Mouse (Mus musculus): ENCODE results near the gene Ccl22.

Ccl22 gene

DNA sequence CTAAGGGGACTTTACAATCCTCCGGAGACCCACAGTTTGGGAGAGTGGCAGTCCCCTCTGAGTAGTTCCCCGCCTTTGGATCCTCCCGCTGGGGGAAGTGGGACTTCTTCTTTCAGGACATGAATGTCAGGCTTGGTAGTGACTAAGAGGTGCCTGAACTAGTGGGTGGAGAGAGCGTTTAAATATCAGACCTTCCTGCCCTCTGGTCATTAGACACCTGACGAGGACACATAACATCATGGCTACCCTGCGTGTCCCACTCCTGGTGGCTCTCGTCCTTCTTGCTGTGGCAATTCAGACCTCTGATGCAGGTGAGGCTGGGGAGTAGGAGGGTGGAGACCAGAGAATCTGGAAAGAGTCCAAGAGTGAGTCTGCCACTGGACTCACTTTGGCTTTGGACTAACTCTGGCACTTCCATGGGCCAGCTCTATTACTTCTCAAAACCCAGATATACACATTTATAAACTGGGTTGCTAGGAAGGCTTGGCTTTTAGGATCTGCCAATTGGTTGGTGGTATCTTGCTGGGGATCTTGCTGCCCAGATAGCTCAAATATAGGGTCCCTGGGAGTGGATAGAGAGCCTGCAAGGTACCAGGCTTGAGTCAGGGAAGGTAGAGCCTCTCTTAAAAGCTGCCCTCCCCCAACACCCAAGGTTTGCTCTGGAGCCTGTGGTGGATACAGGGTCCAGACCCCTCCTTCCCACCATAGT lies at the start of gene Ccl22:
Ccl22 (plus strand) TSS at position 115 of the 709 bp plus-strand sequence.
- DNase-seq (ENCODE audit: extremely low spot score, low spot score) = no peak

DNA sequence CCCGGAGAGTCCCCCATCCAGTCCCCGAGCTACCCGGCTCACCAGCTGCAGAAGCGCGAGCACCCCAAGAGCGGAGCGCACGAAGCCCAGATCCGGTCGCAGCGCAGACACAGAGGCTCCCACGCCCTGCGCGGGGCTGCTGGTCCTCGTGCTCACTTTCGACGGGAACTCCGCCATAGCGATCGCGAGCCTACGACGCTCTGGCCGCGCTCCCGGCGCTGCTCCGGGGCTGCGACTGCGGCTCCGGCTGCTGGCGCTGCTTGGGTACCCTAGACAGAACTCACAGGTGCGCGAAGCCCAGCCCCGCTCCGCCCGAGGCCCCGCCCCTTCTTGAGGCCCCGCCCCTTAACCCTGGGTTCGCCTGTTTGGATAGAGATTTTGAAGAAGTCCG lies 49.4 kb upstream of the Ccl22 start, which contains the start of gene Pllp:
Pllp (minus strand) TSS at position 285 of the 391 bp plus-strand sequence.
- DNase-seq (ENCODE audit: extremely low spot score, low spot score) = no peak

DNA sequence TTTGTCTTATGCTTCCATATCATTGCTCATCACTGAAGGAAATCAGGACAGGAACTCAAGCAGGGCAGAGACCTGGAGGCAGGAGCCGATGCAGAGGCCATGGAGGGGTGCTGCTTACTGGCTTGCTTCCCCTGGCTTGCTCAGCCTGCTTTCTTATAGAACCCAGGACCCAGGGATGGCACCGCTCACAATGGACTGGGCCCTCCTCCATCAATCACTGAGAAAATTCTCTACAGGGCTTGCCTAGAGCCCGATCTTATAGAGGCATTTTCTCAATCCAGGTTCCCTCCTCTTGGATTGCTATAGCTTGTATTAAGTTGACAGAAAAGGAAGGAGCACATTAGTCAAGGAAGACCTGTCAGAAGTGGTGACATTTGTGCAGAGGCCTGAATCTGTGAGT lies 48.8 kb upstream of the Ccl22 start:
- no peak for DNase-seq (ENCODE audit: extremely low spot score, low spot score)

DNA sequence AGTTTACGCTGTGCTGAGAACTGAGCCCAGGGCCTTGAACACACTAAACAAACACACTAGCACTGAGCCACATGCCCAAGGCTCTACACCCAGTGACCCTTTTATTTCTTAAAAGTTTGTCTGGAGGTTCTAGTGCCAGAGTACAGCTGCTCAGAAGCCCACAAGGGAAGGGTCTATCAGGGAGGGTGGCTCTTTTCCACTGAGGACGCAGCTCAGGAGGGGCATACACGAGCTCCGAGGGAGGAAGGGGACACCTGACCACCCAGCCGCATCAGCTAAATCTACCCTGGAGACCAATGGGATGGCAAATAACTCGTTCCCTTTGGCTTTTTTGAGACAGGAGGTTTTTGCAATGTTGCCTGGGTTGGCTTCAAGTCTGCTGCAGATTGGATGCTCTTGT lies 47.4 kb upstream of the Ccl22 start:
- no peak for DNase-seq (ENCODE audit: extremely low spot score, low spot score)

DNA sequence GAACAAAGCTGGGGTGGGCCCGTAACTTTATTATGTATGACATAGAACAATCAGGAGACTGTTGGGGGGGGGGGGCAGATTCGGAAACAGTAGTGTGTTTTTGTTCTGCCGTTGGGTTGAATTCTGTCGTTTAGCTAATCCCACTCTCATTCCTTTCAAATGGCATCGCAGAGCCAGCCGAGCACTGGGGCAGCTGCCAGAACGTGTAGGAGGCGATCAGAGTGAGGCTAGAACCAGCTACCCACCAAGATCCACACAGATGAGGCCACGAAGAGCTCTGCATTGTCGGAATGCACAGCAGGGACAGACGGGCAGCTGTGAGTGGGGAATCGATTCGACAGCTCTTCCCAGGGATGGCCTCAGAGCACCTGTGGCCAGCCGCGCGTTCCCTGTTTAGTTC lies 46.0 kb upstream of the Ccl22 start:
- DNase-seq (ENCODE audit: extremely low spot score, low spot score) = no peak

DNA sequence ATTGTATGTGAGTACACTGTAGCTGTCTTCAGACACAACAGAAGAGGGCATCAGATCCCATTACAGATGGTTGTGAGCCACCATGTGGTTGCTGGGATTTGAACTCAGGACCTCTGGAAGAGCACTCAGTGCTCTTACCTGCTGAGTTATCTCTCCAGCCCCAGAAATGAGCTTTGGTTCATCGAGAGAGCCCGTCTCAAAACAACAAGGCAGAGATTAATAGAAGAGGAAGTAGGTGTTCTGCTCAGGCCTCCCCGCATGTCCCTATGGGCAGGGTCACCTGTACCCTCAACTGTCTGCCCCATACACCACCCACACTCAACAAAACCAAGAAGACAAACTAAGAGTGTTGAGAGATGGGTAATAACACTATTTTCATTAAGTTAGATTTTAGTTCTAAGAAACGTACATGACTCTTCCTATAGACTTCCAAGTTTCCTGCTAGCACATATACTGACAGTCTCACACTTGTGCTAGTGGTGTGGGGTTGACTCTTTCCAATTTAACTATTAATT lies 44.9 kb upstream of the Ccl22 start:
- no peak for DNase-seq (ENCODE audit: extremely low spot score, low spot score)

DNA sequence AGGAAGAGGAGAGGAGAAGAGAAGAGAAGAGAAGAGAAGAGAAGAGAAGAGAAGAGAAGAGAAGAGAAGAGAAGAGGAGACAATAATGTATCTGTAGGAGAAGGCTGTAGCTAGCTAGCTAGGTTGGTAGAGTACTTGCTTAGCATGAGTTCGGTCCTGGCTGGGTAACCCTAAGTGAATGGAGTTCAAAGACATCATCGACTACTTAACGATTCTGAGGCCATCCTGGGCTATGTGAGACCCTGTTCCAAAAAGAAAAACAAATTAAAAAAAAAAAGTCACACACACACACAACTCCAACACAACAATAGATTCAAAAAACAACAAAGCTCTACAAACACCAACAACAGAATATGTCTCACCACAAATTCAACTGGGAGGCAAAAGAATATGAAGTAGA lies 43.2 kb upstream of the Ccl22 start:
- DNase-seq (ENCODE audit: extremely low spot score, low spot score) = no peak

DNA sequence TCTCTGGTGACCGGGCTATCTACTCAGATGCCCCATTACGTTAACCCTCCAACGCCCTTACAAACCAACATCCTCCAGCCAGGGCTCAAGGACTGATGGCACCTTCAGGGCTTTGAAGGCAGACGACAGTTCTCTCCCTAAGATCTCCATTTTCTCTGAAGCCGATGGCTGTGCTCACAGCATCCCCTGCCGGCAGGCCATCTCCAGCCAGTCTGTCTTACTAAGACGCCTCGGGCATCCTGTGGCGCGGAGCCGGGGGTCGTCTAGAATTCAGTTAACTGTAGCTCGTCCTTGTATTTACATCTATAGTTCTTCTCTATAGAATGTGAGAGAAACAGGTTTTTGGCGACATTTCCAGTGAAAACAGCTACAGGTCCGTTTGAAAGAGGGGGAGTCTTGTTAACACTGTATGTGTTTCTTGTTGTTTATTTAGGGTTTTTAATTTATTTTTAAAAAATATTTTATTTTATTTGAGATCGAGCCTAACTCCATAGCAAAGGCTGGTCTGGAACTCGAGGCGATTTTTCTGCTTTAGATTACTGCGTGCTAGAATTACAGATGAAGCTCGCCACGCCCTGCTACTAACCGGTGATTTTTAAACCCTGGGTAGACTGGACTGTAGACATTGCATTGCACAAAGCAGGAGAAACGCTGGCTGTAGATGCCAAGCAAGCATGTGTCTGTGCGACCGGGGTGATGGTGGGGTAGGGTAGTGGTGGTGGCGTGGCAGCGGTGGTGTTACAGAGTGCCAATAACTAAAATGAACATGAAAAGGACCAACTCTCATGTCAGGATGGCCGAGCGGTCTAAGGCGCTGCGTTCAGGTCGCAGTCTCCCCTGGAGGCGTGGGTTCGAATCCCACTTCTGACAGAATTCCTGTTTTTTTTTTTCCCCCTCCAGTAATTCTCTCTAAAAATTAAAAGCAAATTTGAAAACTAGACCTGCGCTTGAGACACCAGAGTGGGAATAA lies 42.3 kb upstream of the Ccl22 start:
- DNase-seq (ENCODE audit: extremely low spot score, low spot score) = peak; percentile 83

DNA sequence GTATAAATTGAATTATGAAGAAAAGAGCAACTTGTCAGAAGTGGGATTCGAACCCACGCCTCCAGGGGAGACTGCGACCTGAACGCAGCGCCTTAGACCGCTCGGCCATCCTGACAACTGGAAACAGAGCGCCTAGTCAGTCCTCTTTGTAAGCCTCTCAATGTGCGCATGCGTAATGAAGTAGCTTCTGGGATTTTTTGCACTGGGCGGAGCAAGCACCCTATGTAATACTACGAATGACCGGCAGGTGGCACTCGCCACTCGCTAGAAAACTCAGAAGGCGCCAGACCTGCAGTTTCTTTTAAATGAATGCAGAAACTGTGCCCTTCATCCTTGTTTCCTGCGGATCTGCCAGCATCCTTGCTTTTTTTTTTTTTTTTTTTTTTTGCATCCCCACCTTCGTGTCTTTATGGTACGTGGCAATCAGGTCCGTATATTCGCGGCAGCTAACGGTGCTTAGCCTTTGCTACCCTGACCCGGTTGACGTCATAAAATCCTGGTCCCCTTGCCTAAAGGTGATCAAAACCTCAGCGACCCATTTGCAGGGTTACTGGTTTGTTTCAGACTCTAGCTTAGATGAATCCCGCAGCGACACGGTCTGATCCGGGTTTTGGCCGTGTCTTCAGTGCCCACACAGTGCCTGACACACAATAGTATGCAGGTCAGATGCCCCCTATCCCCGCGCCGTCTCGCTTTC lies 41.3 kb upstream of the Ccl22 start:
- peak; percentile 100 for DNase-seq (ENCODE audit: extremely low spot score, low spot score)

DNA sequence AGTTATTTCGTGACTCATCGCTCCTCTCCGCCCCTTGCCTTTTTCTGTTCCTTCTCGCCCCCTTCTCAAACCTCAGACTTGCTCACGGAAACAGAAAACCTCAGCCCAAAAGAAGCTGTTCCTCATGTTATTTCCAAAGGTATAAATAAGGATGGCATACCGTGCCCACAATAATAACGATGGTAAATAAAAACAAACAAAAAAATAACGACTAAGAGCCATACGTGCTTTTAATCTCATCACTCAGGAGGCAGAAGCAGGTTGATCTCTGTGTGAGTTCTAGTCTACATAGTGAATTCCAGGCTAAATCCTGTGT lies 40.8 kb upstream of the Ccl22 start:
- no peak for DNase-seq (ENCODE audit: extremely low spot score, low spot score)

DNA sequence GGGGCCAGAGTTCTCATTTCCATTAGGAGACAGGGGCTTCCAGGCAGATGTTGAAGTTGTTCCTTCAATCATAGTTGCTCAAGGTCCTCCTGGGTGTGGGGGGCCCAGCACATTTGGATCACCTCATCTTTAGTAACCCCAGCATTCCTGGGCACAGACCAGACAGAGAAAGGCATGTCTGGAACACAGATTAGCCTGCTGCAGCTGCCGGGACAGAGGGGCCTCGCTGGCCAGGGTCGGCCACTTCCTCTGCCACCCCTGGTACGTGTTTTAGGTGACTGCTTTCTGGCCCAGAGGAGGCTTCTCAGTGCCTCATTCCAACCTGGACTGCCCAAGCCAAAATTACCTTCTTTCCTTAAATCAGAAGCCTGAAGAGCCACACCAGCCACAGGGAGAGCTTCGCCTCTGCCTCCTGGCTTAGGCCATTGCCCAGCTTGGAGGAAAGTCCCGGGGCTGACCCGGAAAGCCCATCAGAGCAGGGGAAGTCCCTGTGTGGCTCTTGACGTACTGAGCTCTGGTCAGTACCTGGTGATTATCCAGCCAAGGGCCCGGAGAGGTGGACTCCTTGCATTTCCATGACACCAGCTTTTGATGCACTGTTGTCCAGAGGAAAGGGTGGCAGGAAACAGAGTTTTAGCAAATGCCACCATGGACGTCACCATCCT lies 39.7 kb upstream of the Ccl22 start:
- DNase-seq (ENCODE audit: extremely low spot score, low spot score) = no peak

DNA sequence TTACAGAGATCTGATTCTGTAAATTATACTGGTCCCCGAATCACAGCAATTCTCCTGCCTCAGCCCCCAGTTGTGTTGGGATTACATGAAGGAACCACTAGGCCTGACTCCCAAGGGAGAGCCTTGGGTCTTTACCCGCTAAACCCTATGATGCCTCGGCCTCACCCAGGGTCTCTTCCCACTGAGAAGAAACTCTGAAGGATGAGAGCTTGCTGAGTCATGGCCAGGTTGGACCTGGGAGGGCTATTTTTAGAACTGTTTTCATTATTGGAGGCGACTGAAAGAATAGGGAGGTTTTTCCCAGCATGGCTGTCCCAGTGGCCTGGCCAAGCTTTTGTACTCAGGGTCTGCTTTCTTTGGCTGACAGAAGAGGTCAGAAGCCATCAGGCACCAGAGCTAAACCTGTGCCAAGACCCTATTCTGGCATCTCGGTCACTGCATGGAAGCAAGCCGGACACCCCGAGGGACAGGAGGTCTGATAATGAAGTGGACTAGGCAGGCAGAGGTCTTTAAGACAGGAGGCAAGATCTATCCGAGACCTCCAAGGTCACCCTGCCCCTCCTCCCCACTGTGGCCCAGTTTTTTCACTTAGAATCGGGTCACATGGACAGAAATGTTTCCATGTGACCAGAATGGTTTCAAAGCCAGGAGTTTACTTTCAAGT lies 38.5 kb upstream of the Ccl22 start:
- no peak for DNase-seq (ENCODE audit: extremely low spot score, low spot score)

DNA sequence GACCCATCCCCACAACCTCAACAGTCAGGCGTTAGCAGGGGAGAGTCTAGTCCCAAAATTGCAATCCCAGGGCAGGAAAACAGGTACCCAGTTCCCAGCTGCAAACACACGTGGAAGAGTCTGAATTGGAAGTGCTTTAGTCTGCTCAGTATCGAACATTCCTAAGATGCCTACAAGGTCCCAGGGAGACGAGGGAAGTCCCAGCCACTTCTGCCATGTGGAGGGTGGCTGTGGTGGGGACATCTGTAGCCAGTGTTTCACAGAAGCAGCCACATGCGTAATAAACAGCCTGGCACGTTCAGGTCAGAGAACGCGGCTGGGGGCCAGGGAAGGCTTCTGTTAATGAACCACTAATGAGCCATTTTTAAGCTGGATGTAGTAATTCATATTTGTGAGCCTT lies 35.1 kb upstream of the Ccl22 start:
- DNase-seq (ENCODE audit: extremely low spot score, low spot score) = no peak

DNA sequence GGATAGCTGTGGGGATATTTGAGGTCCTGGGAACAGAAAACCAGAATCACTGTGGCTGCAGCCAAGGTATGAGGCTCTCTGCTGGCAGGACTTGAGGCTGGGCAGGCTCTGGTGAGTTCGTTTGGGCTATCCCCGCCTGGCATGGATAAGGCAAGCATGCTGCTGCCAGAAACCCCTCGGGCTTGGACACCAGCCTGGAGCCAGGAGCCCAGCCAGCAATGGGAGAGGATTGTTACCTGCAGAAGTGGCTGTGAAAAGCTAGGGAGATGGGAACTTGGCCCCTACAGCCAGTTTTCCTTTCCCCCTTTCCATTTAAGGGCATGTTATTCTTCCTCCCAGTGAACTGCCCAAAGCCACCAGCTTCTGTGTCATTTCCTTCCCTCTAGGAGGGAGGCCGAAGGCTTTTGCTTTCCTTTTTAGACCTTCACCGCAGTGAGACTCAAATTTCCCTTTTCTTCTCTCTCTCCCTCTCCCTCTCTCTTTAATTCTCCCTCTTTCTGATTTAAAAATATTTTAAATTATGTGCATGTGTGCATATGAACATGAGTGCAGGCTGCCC lies 34.2 kb upstream of the Ccl22 start:
- DNase-seq (ENCODE audit: extremely low spot score, low spot score) = no peak

DNA sequence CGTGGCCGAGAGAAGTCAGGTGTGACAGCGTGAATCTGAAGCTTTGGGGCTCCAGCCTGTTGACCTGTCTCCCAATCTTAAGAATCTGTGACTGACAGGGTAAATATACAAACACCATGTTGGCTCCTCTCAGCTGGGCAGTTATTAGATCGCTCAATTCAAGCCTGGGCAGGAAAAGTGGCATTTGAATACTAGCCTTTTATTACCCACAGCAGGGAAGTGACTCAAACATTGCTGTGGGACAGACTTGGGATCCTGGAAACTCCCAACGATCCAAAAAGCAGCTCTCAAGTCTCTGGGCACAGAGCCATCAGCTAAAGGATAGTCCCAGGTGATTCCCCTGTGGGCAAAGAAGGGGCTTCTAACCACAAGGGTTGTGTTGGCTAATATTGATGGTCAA lies 30.8 kb upstream of the Ccl22 start:
- DNase-seq (ENCODE audit: extremely low spot score, low spot score) = no peak

DNA sequence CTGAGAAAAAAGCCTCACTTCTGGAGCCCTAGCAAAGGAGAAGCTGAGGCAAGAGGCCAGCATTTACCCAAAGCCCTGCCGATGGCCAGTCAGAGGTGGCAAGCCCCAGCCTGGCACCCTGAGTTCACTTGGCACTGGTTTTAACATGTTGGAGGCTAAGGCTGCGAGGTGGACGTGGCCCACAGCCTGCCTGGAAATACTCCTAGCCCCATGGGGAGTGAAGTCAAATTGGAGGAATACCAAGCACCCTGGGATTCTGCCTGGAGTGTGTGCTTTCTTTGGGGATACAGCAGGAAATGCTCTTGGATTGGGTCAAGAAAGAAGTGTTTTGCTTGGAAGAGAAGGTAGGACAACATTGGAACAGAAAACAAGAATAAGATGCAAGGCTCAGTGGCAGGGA lies 29.5 kb upstream of the Ccl22 start:
- DNase-seq (ENCODE audit: extremely low spot score, low spot score) = no peak

DNA sequence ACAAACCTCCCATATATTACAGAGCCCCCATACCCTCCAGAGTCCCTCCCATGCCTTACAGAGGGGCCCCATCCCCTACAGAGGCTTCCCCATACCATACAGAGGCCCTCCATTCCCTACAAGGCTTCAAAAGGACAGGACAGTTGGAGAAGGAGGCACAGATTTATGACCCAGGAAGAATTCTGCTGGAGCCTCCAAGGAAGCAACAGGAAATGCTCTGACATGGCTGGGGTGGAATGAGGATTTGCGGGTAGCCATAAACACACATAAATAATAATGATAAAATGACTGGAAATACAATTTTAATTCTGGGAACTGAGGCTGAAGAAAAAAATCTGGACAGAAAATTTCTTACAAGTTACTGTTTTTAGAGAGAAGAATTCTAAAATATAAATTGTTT lies 28.5 kb upstream of the Ccl22 start:
- no peak for DNase-seq (ENCODE audit: extremely low spot score, low spot score)

DNA sequence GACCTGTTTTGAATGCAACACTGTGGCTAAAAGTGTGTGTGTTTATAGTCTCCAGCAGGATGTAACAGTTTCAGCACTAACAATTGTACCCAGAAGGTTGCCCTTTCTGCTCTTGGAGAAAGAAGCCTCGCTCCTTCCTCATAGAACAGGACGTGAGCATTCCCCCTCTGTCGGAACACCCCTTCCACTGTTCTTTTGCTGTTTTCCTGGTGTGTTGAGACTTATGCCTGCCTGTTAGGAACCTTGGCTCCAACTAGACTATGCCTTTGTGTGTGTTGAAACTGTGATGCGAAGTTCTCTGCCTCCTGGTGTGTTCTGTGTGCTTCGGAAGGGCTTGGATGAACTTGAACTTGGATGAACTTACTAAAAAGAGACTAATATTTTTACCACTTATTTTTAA lies 19.4 kb upstream of the Ccl22 start:
- no peak for DNase-seq (ENCODE audit: extremely low spot score, low spot score)

DNA sequence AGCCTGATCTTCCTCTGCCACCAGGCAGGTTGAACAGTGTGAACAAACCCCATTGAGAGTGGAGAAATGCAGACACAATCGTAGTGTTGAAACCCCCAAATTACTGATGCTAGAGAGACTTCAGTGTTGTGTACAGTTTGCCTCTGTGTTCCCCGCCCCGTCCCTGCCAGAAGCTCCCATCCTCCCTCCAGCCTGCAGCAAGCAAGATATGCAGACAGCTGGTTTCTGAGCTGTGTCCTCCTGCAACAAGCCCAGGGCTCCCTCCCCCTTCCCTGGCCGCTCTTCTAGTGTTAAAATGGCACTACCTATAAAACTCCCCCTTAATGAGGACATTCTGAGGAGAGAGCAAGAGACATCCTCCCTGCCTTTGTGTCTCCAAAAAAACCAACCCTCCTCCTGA lies 16.1 kb upstream of the Ccl22 start:
- no peak for DNase-seq (ENCODE audit: extremely low spot score, low spot score)

DNA sequence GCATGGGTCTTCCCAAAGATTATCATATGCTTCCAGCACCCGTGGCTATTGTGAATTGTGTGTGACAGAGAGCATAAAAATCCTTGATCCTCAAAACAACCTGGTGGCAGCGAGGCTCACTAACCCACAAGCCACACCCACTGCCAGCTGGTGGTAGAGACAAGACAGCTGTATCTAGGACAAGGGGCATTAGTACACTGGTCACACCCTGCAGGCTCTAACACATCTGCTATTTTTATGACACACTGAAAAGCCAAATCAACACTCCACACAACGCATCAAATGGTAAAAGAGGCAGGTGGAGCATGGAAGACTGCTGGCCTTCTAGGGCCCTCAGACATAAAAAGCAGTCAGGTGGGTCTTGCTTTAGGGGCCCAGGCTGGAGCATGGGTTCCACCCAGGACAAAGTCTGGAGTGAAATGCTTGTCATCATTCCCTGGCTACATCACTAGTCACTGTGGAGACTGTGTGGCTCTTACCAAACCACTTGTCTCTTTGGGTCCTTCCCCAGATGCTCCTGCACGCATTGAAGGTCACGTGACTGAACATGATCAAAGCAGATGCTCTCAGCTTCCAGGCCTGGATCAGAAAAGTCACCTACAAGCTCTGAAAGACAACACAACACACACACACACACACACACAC lies 11.4 kb upstream of the Ccl22 start:
- no peak for DNase-seq (ENCODE audit: extremely low spot score, low spot score)
